Mouse (Mus musculus) ES-Bruce4 (cell line): ENCODE results near the gene Edc3.

Source experiments
- CTCF ChIP-seq: IDR thresholded peaks from one replicate; pipeline ENCODE4 v1.8.1; 2011; ENCODE audit warnings: low read depth, low read length
- POLR2A ChIP-seq: IDR thresholded peaks from one replicate; pipeline ENCODE4 v1.8.1; 2011; ENCODE audit warnings: low read length; ENCODE audit not compliant: insufficient read depth

DNA sequence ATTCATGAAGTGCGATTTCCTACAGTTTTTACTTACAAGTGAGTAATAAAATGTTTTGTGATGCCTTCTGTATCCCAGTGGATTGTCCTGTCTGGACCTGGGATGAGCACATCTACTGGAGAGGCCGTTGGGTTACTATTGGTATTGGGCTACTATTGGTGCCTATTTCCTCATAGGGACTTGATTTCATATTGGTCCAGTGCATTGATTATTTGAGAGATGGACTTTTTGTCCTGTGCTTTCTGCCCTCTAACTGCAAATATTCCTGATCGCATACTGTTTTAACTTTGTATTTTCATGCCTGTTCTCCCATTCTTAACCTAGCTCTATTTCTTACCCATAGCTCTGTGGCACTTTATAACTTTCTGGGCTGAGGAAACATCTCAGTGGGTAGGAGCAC, 16.4 kb downstream of the Edc3 start:
- TF ChIP-seq CTCF (no peak), POLR2A (no peak)
